Mouse (Mus musculus): ENCODE data around the gene Jarid2. TPM values are rescaled to one million over a fixed set of nuclear protein-coding genes. Genes with fewer than 3 reads are reported as not detected.

Jarid2 gene
- polyA plus RNA-seq, 1 experiment, result 3.9 TPM

- Histone ChIP-seq H3ac (ENCODE audit: control insufficient read depth, insufficient read length) (no peak overlapping the region), H3K4me3 (no peak overlapping the region), H3K27me3 (ENCODE audit: control insufficient read depth, insufficient read depth, insufficient read length) (no peaks in the 10 kb centered on the region), H3K79me2 (ENCODE audit: control insufficient read depth, insufficient read depth) (peaks cover 26% of the 10 kb centered on the region), H3K36me3 (ENCODE audit: control insufficient read depth, insufficient read depth) (no peaks in the 10 kb centered on the region), H3K4me2 (ENCODE audit: low read depth) (peak overlapping the region; percentile 8)
- no peak for TF ChIP-seq CEBPB (IDR thresholded peaks at IDR 0.05; ENCODE audit: insufficient read depth, poor library complexity, severe bottlenecking)
- no peak for TF ChIP-seq REST (IDR thresholded peaks at IDR 0.05; ENCODE audit: insufficient read depth, insufficient read length)
- TF ChIP-seq TCF3 (IDR thresholded peaks at IDR 0.05; ENCODE audit: insufficient read length, low read depth), result no peak
- no peak for TF ChIP-seq SRF (IDR thresholded peaks at IDR 0.05; ENCODE audit: control insufficient read depth, insufficient read length, low read depth)
- TF ChIP-seq TCF12 (IDR thresholded peaks at IDR 0.05; ENCODE audit: insufficient read depth, poor library complexity, severe bottlenecking), result no peak
- no peak for TF ChIP-seq USF1 (IDR thresholded peaks at IDR 0.05; ENCODE audit: low read depth)
- no peak for TF ChIP-seq MAX (IDR thresholded peaks at IDR 0.05; ENCODE audit: low read depth)
- no peak for TF ChIP-seq POLR2AphosphoS2 (IDR thresholded peaks at IDR 0.05; ENCODE audit: insufficient read length, low read depth)
- no peak for TF ChIP-seq POLR2A (IDR thresholded peaks at IDR 0.05; ENCODE audit: insufficient read length, low read depth)
- TF ChIP-seq E2F4 (IDR thresholded peaks at IDR 0.05; ENCODE audit: insufficient read depth), result no peak
- TF ChIP-seq MYOG (IDR thresholded peaks at IDR 0.05; ENCODE audit: control insufficient read depth in 1 of 3, insufficient read depth in 1 of 3, insufficient read length in 2 of 3, low read depth in 2 of 3), result no peak
- TF ChIP-seq MYOD1 (IDR thresholded peaks at IDR 0.05; ENCODE audit: control insufficient read depth in 1 of 3, insufficient read length in 2 of 3, low read depth in 2 of 3), result no peak
These were observed 41.7 kb downstream of the Jarid2 start for GRCm38 (mm10) chr13:44770808-44771605.

- Histone ChIP-seq H3ac (ENCODE audit: control insufficient read depth, insufficient read length) (no peak overlapping the region), H3K4me3 (no peak overlapping the region), H3K79me2 (ENCODE audit: control insufficient read depth, insufficient read depth) (peaks cover 26% of the 10 kb centered on the region), H3K27me3 (ENCODE audit: control insufficient read depth, insufficient read depth, insufficient read length) (no peaks in the 10 kb centered on the region), H3K36me3 (ENCODE audit: control insufficient read depth, insufficient read depth) (no peaks in the 10 kb centered on the region), H3K4me2 (ENCODE audit: low read depth) (no peak overlapping the region)
- no peak for TF ChIP-seq SRF (IDR thresholded peaks at IDR 0.05; ENCODE audit: control insufficient read depth, insufficient read length, low read depth)
- TF ChIP-seq MYOD1 (IDR thresholded peaks at IDR 0.05; ENCODE audit: control insufficient read depth in 1 of 3, insufficient read length in 2 of 3, low read depth in 2 of 3), result no peak
- no peak for TF ChIP-seq MAX (IDR thresholded peaks at IDR 0.05; ENCODE audit: low read depth)
- TF ChIP-seq TCF12 (IDR thresholded peaks at IDR 0.05; ENCODE audit: insufficient read depth, poor library complexity, severe bottlenecking), result no peak
- TF ChIP-seq POLR2AphosphoS2 (IDR thresholded peaks at IDR 0.05; ENCODE audit: insufficient read length, low read depth), result no peak
- no peak for TF ChIP-seq MYOG (IDR thresholded peaks at IDR 0.05; ENCODE audit: control insufficient read depth in 1 of 3, insufficient read depth in 1 of 3, insufficient read length in 2 of 3, low read depth in 2 of 3)
- TF ChIP-seq POLR2A (IDR thresholded peaks at IDR 0.05; ENCODE audit: insufficient read length, low read depth), result no peak
- no peak for TF ChIP-seq E2F4 (IDR thresholded peaks at IDR 0.05; ENCODE audit: insufficient read depth)
- no peak for TF ChIP-seq REST (IDR thresholded peaks at IDR 0.05; ENCODE audit: insufficient read depth, insufficient read length)
- no peak for TF ChIP-seq USF1 (IDR thresholded peaks at IDR 0.05; ENCODE audit: low read depth)
- TF ChIP-seq CEBPB (IDR thresholded peaks at IDR 0.05; ENCODE audit: insufficient read depth, poor library complexity, severe bottlenecking), result no peak
- no peak for TF ChIP-seq TCF3 (IDR thresholded peaks at IDR 0.05; ENCODE audit: insufficient read length, low read depth)
These were observed 43.5 kb downstream of the Jarid2 start for GRCm38 (mm10) chr13:44772816-44773215.

GRCm38 (mm10) chr13:44774351-44774750 is 45.1 kb downstream of the Jarid2 start:
- Histone ChIP-seq H3ac (ENCODE audit: control insufficient read depth, insufficient read length) (no peak overlapping the region), H3K27me3 (ENCODE audit: control insufficient read depth, insufficient read depth, insufficient read length) (no peaks in the 10 kb centered on the region), H3K4me2 (ENCODE audit: low read depth) (no peak overlapping the region), H3K4me3 (no peak overlapping the region), H3K36me3 (ENCODE audit: control insufficient read depth, insufficient read depth) (no peaks in the 10 kb centered on the region), H3K79me2 (ENCODE audit: control insufficient read depth, insufficient read depth) (peaks cover 21% of the 10 kb centered on the region)
- no peak for TF ChIP-seq MAX (IDR thresholded peaks at IDR 0.05; ENCODE audit: low read depth)
- TF ChIP-seq POLR2A (IDR thresholded peaks at IDR 0.05; ENCODE audit: insufficient read length, low read depth), result no peak
- no peak for TF ChIP-seq TCF12 (IDR thresholded peaks at IDR 0.05; ENCODE audit: insufficient read depth, poor library complexity, severe bottlenecking)
- TF ChIP-seq SRF (IDR thresholded peaks at IDR 0.05; ENCODE audit: control insufficient read depth, insufficient read length, low read depth), result no peak
- no peak for TF ChIP-seq REST (IDR thresholded peaks at IDR 0.05; ENCODE audit: insufficient read depth, insufficient read length)
- TF ChIP-seq MYOG (IDR thresholded peaks at IDR 0.05; ENCODE audit: control insufficient read depth in 1 of 3, insufficient read depth in 1 of 3, insufficient read length in 2 of 3, low read depth in 2 of 3), result no peak
- no peak for TF ChIP-seq MYOD1 (IDR thresholded peaks at IDR 0.05; ENCODE audit: control insufficient read depth in 1 of 3, insufficient read length in 2 of 3, low read depth in 2 of 3)

GRCm38 (mm10) chr13:44775396-44775795 is 46.1 kb downstream of the Jarid2 start:
- no peak overlapping the region for H3K4me2 ChIP-seq (ENCODE audit: low read depth)
- H3K27me3 ChIP-seq (ENCODE audit: control insufficient read depth, insufficient read depth, insufficient read length), result no peaks in the 10 kb centered on the region
- TF ChIP-seq MYOD1 (IDR thresholded peaks at IDR 0.05; ENCODE audit: control insufficient read depth in 1 of 3, insufficient read length in 2 of 3, low read depth in 2 of 3) (no peak), MYOG (IDR thresholded peaks at IDR 0.05; ENCODE audit: control insufficient read depth in 1 of 3, insufficient read depth in 1 of 3, insufficient read length in 2 of 3, low read depth in 2 of 3) (no peak), CEBPB (IDR thresholded peaks at IDR 0.05; ENCODE audit: insufficient read depth, poor library complexity, severe bottlenecking) (no peak), TCF12 (IDR thresholded peaks at IDR 0.05; ENCODE audit: insufficient read depth, poor library complexity, severe bottlenecking) (no peak), TCF3 (IDR thresholded peaks at IDR 0.05; ENCODE audit: insufficient read length, low read depth) (no peak), POLR2A (IDR thresholded peaks at IDR 0.05; ENCODE audit: insufficient read length, low read depth) (no peak), REST (IDR thresholded peaks at IDR 0.05; ENCODE audit: insufficient read depth, insufficient read length) (no peak), SRF (IDR thresholded peaks at IDR 0.05; ENCODE audit: control insufficient read depth, insufficient read length, low read depth) (no peak), MAX (IDR thresholded peaks at IDR 0.05; ENCODE audit: low read depth) (no peak)
- no peak overlapping the region for H3ac ChIP-seq (ENCODE audit: control insufficient read depth, insufficient read length)
- no peak overlapping the region for H3K4me3 ChIP-seq
- H3K36me3 ChIP-seq (ENCODE audit: control insufficient read depth, insufficient read depth), result no peaks in the 10 kb centered on the region
- peaks cover 28% of the 10 kb centered on the region for H3K79me2 ChIP-seq (ENCODE audit: control insufficient read depth, insufficient read depth)
